Mouse (Mus musculus): ENCODE measurements at regions not wholly inside any gene's neighbourhood (a gene's known extent, or its start where the extent isn't known, plus 50 kb on each side); places are given as distances from the start of the nearest gene placed in this dataset.

- DNase-seq = peak; percentile 51
Observed at GRCm38 (mm10) chr15:68362081-68363057, 1861.7 kb upstream of the Lrrc6 start.

- no peak for DNase-seq
Observed at GRCm38 (mm10) chr15:68360956-68361908, 1860.5 kb upstream of the Lrrc6 start.

GRCm38 (mm10) chr15:68359496-68359895, 1858.8 kb upstream of the Lrrc6 start:
- no peak for DNase-seq

- no peak for DNase-seq
Observed at GRCm38 (mm10) chr15:68355957-68356356, 1855.2 kb upstream of the Lrrc6 start.

- DNase-seq = no peak
Observed at GRCm38 (mm10) chr15:68344652-68345051, 1843.9 kb upstream of the Lrrc6 start.

GRCm38 (mm10) chr15:68342542-68342941, 1841.8 kb upstream of the Lrrc6 start:
- no peak for DNase-seq

- no peak for DNase-seq
Observed at GRCm38 (mm10) chr15:68341056-68341455, 1840.3 kb upstream of the Lrrc6 start.

GRCm38 (mm10) chr15:68337264-68337663, 1836.6 kb upstream of the Lrrc6 start:
- no peak for DNase-seq

- DNase-seq = no peak
Observed at GRCm38 (mm10) chr15:68335837-68336236, 1835.1 kb upstream of the Lrrc6 start.

GRCm38 (mm10) chr15:68316116-68316515, 1815.4 kb upstream of the Lrrc6 start:
- DNase-seq = no peak
